Mouse (Mus musculus) lung, adult 10 weeks (tissue): ENCODE measurements around the gene Glb1l2. TPM values are rescaled to one million over a fixed set of nuclear protein-coding genes. Genes with fewer than 3 reads are reported as not detected.

Source experiments
- polyA plus RNA-seq: library from polyadenylated mRNA; stranded (reverse); fragments of 350-450 nt; fragmentation: Illumina TruSeq; extraction: RNeasy Lipid Tissue Mini Kit (QIAGEN cat#74804); gene quantifications from one replicate; pipeline ENCODE4 v1.2.3, GENCODE M21; 2014; ENCODE audit warnings: low read depth, low replicate concordance; ENCODE audit not compliant: insufficient read depth

Glb1l2 gene
- polyA plus RNA-seq = 17.1 TPM

DNA sequence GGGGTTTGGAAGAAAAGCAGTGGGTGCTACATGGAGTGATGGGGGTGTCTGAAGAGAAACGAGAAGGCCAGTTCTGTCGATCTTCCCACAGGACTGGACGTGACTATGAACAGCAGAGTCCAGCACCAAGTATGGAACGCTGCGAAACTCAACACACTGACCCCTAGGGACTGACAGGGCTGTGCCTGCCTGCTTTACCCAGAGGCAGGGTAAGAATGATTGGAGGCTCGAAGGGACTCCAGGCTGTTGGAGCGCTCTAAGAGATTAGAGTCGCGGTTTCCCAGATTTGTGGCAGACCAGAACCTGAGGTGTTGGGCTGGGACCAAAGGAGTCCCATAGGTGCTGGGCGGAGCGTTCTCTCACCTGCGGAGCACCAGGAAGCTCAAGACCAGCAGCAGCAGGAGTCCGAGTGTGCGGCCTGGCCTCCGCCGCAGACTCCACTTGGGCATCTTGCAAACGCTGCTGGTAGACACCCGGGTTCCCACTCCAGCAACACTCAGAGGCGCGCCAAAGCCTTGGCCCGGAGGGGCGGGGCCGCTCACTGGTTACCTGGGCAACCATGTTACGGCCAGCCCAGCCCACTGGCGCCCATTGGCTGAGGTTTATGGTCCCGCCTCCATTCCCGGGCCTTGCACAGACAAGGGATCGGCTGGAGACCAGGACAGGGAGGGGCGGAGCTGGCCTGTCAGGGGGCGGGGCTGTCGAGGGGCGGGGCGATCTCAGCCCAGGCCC lies at the start of gene Glb1l2:
Gene Glb1l2 (minus strand): TSS at position 534 of the 732 bp plus-strand sequence.

DNA sequence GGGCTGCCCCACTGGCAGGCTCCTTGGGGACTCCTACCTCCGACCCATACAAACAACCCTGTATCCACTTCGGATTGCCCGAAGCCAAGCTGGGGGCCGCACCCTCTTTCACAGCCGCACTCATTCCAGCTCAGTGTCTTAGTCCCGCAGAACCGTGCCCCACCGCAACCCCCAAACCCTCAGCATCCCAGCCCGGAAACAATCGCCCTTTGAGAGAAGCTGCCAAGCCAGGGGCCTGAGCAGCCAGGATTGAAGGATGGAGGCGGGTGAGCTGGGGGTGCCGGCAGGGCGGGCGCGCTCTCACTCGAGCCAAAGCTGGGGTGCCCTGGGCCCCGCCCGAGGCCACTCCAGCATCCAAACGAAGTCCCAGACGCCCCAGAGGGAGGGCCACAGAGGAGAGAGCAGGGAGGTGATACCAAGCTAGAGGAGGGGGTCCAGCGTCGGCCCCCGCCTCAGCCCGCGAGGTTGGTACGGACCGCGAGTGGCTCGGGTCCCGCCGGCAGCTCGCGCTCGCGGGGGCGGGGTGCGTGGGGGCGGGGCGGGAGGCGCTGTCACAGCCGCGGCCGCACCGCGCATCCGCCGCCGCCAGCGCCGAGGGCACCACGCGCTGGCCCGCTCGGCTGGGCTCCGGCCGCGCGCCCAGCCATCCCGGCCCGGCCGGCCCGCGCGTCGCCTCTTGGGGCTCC lies 72.9 kb downstream of the Glb1l2 start, which contains the start of gene B3gat1:
Gene B3gat1 (plus strand): TSS at position 523 of the 686 bp plus-strand sequence.

Other genes starting within 250 kb of the Glb1l2 start
- gene B3gat1, start 72.7 kb downstream of the Glb1l2 start, polyA plus RNA-seq = not detected
- 1.8 TPM for gene Glb1l3, start 54.4 kb upstream of the Glb1l2 start, polyA plus RNA-seq
- gene Gm1110, start 116.6 kb upstream of the Glb1l2 start, polyA plus RNA-seq = not detected
- gene Acad8, start 193.1 kb upstream of the Glb1l2 start, polyA plus RNA-seq = 21.5 TPM
- gene Thyn1, start 193.2 kb upstream of the Glb1l2 start, polyA plus RNA-seq = 32.2 TPM
- 13.7 TPM for gene Vps26b, start 223.6 kb upstream of the Glb1l2 start, polyA plus RNA-seq
- 5.3 TPM for gene Ncapd3, start 223.7 kb upstream of the Glb1l2 start, polyA plus RNA-seq